Mouse (Mus musculus) liver, postnatal 0 days (tissue): ENCODE measurements around the gene Vmn1r42. TPM values are rescaled to one million over a fixed set of nuclear protein-coding genes. Genes with fewer than 3 reads are reported as not detected.

ENCODE experiments used
- ATAC-seq: fragments of 200-750 bp; cut with Nextera tagmentation; 2 replicates; pipeline ENCODE4 v1.8.0; 2017; ENCODE audit warnings: mild to moderate bottlenecking, moderate library complexity
- DNase-seq: peaks from one replicate; pipeline ENCODE4 v3.0.0-alpha.2; 2016
- H3K27ac ChIP-seq: fragments of 300-500 bp; sonication (generic); 2 replicates; pipeline ENCODE4 v1.5.1; 2014; ENCODE audit warnings: antibody characterized with exemption, moderate library complexity, mild to moderate bottlenecking, low read depth
- H3K27me3 ChIP-seq: fragments of 300-500 bp; sonication (generic); 2 replicates; pipeline ENCODE4 v1.6.1; 2014; ENCODE audit warnings: low read length, control low read depth, mixed read lengths; ENCODE audit not compliant: insufficient read depth
- H3K36me3 ChIP-seq: fragments of 300-500 bp; sonication (generic); replicated peaks from 2 replicates; pipeline ENCODE4 v1.6.1; 2014; ENCODE audit warnings: mild to moderate bottlenecking, control low read depth, low read length, moderate library complexity, mixed read lengths; ENCODE audit not compliant: insufficient read depth
- H3K4me1 ChIP-seq: fragments of 300-500 bp; sonication (generic); 2 replicates; pipeline ENCODE4 v1.6.1; 2014; ENCODE audit warnings: antibody characterized with exemption, mild to moderate bottlenecking, control low read depth; ENCODE audit not compliant: insufficient read depth
- H3K4me2 ChIP-seq: fragments of 300-500 bp; sonication (generic); 2 replicates; pipeline ENCODE4 v1.6.1; 2014; ENCODE audit warnings: low read depth, mild to moderate bottlenecking, low read length, moderate library complexity, mixed read lengths
- H3K4me3 ChIP-seq: fragments of 300-500 bp; sonication (generic); 2 replicates; pipeline ENCODE4 v1.5.1; 2014; ENCODE audit warnings: low read depth, low read length
- H3K9ac ChIP-seq: fragments of 300-500 bp; sonication (generic); replicated peaks from 2 replicates; pipeline ENCODE4 v1.6.1; 2014; ENCODE audit warnings: mild to moderate bottlenecking, moderate library complexity
- H3K9me3 ChIP-seq: fragments of 300-500 bp; sonication (generic); 2 replicates; pipeline ENCODE4 v1.6.1; 2016; ENCODE audit warnings: mild to moderate bottlenecking, control low read depth, low read length, mixed read lengths
- CTCF ChIP-seq: sonication (generic); IDR thresholded peaks from 2 replicates; pipeline ENCODE4 v1.5.1; 2016; ENCODE audit warnings: antibody characterized with exemption, low read depth
- EP300 ChIP-seq: IDR thresholded peaks from 2 replicates; pipeline ENCODE4 v1.6.1; 2016; ENCODE audit warnings: antibody characterized with exemption, low read depth, mild to moderate bottlenecking
- WGBS: fragments of 180-500 bp; shearing (Covaris S2); extraction: QIAGEN DNeasy Blood & Tissue Kit; methylation state at CpG from one replicate; pipeline ENCODE4 v1.1.7; 2014; ENCODE audit not compliant: insufficient replicate concordance; 5-methylcytosine and 5-hydroxymethylcytosine counted together
- polyA plus RNA-seq: library from polyadenylated mRNA; unstranded; fragments of >200 nt; fragmentation: Nextera tagmentation; extraction: Ambion mirVana; gene quantifications from 2 replicates; pipeline ENCODE4 v1.2.1, GENCODE M21; 2015

Gene Vmn1r42
- polyA plus RNA-seq, 1 experiment from 2014 or later = not detected

DNA sequence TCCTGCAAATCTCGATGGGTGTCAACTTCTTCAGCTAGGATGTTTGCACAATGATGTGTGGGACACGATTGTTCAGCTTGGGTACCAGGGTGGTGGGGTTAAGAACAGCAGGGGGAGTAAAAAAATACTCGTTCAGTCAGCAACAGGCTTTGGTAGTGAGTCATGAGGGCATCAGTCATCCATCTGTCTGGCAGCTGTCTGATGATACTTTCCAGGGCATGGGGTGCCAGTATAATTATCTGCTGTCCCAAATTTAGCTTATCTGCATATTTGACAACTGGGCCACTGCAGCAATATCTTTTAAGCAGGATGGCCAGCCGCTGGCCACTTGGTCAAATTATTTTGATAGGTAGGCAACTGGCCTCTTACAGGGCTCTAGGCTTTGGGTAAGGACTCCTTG lies 12.4 kb downstream of the Vmn1r42 start:
- Histone ChIP-seq H3K9ac (no peak overlapping the region), H3K9me3 (peaks cover 8% of the 10 kb centered on the region), H3K27ac (no peak overlapping the region), H3K4me1 (no peaks in the 10 kb centered on the region), H3K4me3 (no peak overlapping the region), H3K36me3 (no peaks in the 10 kb centered on the region), H3K4me2 (no peak overlapping the region), H3K27me3 (no peaks in the 10 kb centered on the region)
- ATAC-seq = no peak
- DNase-seq = no peak
- WGBS = 57% methylated on average over 4 of the region's 4 CpGs
- TF ChIP-seq EP300 (no peak), CTCF (no peak)

GRCm38 (mm10) chr6:89859839-89860238 lies 16.4 kb downstream of the Vmn1r42 start:
- TF ChIP-seq CTCF (no peak), EP300 (no peak)
- H3K9me3 ChIP-seq = peaks cover 3% of the 10 kb centered on the region
- no peak overlapping the region for H3K4me3 ChIP-seq
- no peak for DNase-seq
- H3K4me1 ChIP-seq = no peaks in the 10 kb centered on the region
- ATAC-seq = peak; percentile 38; the same call in 1 of the 2 replicates
- H3K27me3 ChIP-seq = no peaks in the 10 kb centered on the region
- no peaks in the 10 kb centered on the region for H3K36me3 ChIP-seq
- H3K4me2 ChIP-seq = no peak overlapping the region
- WGBS = 77% methylated on average over 2 of the region's 2 CpGs
- no peak overlapping the region for H3K9ac ChIP-seq
- H3K27ac ChIP-seq = no peak overlapping the region

GRCm38 (mm10) chr6:89857552-89857951 lies 18.7 kb downstream of the Vmn1r42 start:
- no peaks in the 10 kb centered on the region for H3K36me3 ChIP-seq
- no peak overlapping the region for H3K27ac ChIP-seq
- H3K4me2 ChIP-seq = no peak overlapping the region
- no peaks in the 10 kb centered on the region for H3K27me3 ChIP-seq
- ATAC-seq (no peak), DNase-seq (no peak)
- TF ChIP-seq CTCF = no peak
- no peak for TF ChIP-seq EP300
- H3K4me1 ChIP-seq = no peaks in the 10 kb centered on the region
- no peak overlapping the region for H3K9ac ChIP-seq
- peaks cover 3% of the 10 kb centered on the region; the same call in 1 of the 2 replicates for H3K9me3 ChIP-seq
- WGBS = 57% methylated on average over 3 of the region's 3 CpGs
- no peak overlapping the region for H3K4me3 ChIP-seq

Other genes starting within 250 kb of the Vmn1r42 start
- gene Txnrd3, start 232.4 kb downstream of the Vmn1r42 start, polyA plus RNA-seq = 4.2 and 4.6 TPM in 2 replicates
- not detected in 2 replicates for gene Vmn1r40, start 168.9 kb downstream of the Vmn1r42 start, polyA plus RNA-seq
- not detected in 2 replicates for gene Vmn1r41, start 135.6 kb downstream of the Vmn1r42 start, polyA plus RNA-seq
- not detected in 2 replicates for gene Vmn1r43, start within 50 bp of the Vmn1r42 start, polyA plus RNA-seq
- not detected in 2 replicates for gene Vmn1r44, start 7.2 kb upstream of the Vmn1r42 start, polyA plus RNA-seq
- not detected in 2 replicates for gene Vmn1r45, start 64.2 kb upstream of the Vmn1r42 start, polyA plus RNA-seq
- not detected in 2 replicates for gene Vmn1r46, start 92.9 kb upstream of the Vmn1r42 start, polyA plus RNA-seq
- not detected in 2 replicates for gene Vmn1r47, start 139.7 kb upstream of the Vmn1r42 start, polyA plus RNA-seq
- gene Vmn1r48, start 160.4 kb upstream of the Vmn1r42 start, polyA plus RNA-seq = not detected in 2 replicates
- not detected in 2 replicates for gene Vmn1r49, start 202.1 kb upstream of the Vmn1r42 start, polyA plus RNA-seq
- gene Vmn1r50, start 225.0 kb upstream of the Vmn1r42 start, polyA plus RNA-seq = not detected in 2 replicates
- not detected in 2 replicates for gene Vmn1r51, start 246.2 kb upstream of the Vmn1r42 start, polyA plus RNA-seq